Mouse (Mus musculus): ENCODE measurements at regions not wholly inside any gene's neighbourhood (a gene's known extent, or its start where the extent isn't known, plus 50 kb on each side); places are given as distances from the start of the nearest gene placed in this dataset.

GRCm38 (mm10) chr3:128922150-128922549, 277.5 kb upstream of the Pitx2 start:
- Histone ChIP-seq H3K27ac (no peak overlapping the region), H3K4me3 (ENCODE audit: low read length) (no peak overlapping the region), H3K9me3 (ENCODE audit: low read length) (no peaks in the 10 kb centered on the region), H3K4me1 (ENCODE audit: insufficient read depth, low read length) (no peaks in the 10 kb centered on the region), H3K9ac (replicated peaks; ENCODE audit: low read length) (no peak overlapping the region), H3K36me3 (ENCODE audit: insufficient read depth, low read length) (no peaks in the 10 kb centered on the region), H3K4me2 (ENCODE audit: low read depth, low read length) (no peak overlapping the region), H3K27me3 (ENCODE audit: insufficient read depth, low read length) (no peaks in the 10 kb centered on the region)
- ATAC-seq (no peak), DNase-seq (ENCODE audit: low spot score) (no peak)
- WGBS = 82% methylated on average over 4 of the region's 4 CpGs
- TF ChIP-seq CTCF (IDR thresholded peaks at IDR 0.05; ENCODE audit: low read depth) = no peak

DNA sequence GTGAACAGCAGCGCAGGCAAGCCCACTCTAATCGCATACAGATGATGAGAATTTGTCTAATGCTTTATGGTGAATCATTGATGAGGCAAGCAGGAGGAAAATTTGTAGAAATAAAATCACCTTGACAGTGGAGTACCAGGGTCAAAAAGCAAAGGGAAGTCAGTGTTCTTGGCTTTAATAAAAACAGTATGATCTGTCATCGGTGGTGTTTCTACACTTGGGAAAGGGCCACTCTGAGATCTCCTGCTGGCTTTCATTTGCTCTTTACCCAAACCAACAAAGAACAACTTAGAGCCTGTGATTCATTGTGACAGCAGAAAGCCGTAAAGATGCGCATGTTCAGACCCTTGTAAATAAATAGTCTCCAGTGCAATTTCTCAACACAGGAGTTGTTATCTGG, 261.1 kb upstream of the Pitx2 start:
- no peaks in the 10 kb centered on the region for H3K36me3 ChIP-seq (ENCODE audit: insufficient read depth, low read length)
- no peaks in the 10 kb centered on the region for H3K4me1 ChIP-seq (ENCODE audit: insufficient read depth, low read length)
- 72% methylated on average over 5 of the region's 5 CpGs for WGBS
- H3K27me3 ChIP-seq (ENCODE audit: insufficient read depth, low read length) = no peaks in the 10 kb centered on the region
- H3K9me3 ChIP-seq (ENCODE audit: low read length) = no peaks in the 10 kb centered on the region
- DNase-seq (ENCODE audit: low spot score) = no peak
- no peak overlapping the region for H3K4me3 ChIP-seq (ENCODE audit: low read length)
- no peak overlapping the region for H3K27ac ChIP-seq
- TF ChIP-seq CTCF (IDR thresholded peaks at IDR 0.05; ENCODE audit: low read depth) = no peak
- no peak for ATAC-seq
- no peak overlapping the region for H3K9ac ChIP-seq (replicated peaks; ENCODE audit: low read length)
- H3K4me2 ChIP-seq (ENCODE audit: low read depth, low read length) = no peak overlapping the region

DNA sequence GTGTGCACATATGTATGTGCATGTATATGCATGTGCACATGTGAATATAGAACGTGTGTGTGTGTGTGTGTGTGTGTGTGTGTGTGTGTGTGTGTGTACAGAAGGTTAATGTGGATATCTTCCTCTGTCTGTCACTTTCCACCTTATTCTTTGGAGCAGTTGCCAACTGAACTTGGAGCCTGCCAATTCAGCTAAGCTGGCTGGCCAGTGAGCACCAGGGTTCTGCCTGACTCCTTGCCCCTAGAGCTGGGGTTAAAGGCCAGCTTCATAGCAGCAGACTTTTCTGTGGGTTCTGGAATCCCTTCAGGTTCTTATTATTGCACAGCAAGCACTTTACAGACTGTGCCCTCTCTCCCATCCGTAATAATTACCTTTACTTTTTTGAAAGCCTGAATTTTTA, 258.5 kb upstream of the Pitx2 start:
- Histone ChIP-seq H3K4me3 (ENCODE audit: low read length) (no peak overlapping the region), H3K9me3 (ENCODE audit: low read length) (no peaks in the 10 kb centered on the region), H3K9ac (replicated peaks; ENCODE audit: low read length) (no peak overlapping the region), H3K4me2 (ENCODE audit: low read depth, low read length) (no peak overlapping the region), H3K36me3 (ENCODE audit: insufficient read depth, low read length) (no peaks in the 10 kb centered on the region), H3K4me1 (ENCODE audit: insufficient read depth, low read length) (no peaks in the 10 kb centered on the region), H3K27ac (no peak overlapping the region), H3K27me3 (ENCODE audit: insufficient read depth, low read length) (no peaks in the 10 kb centered on the region)
- DNase-seq (ENCODE audit: low spot score) = no peak
- no peak for TF ChIP-seq CTCF (IDR thresholded peaks at IDR 0.05; ENCODE audit: low read depth)
- 72% methylated on average over 2 of the region's 2 CpGs for WGBS
- no peak for ATAC-seq

GRCm38 (mm10) chr3:128944631-128945030, 255.0 kb upstream of the Pitx2 start:
- Histone ChIP-seq H3K27ac (no peak overlapping the region), H3K9ac (replicated peaks; ENCODE audit: low read length) (no peak overlapping the region), H3K4me2 (ENCODE audit: low read depth, low read length) (no peak overlapping the region), H3K36me3 (ENCODE audit: insufficient read depth, low read length) (no peaks in the 10 kb centered on the region), H3K4me3 (ENCODE audit: low read length) (no peak overlapping the region), H3K27me3 (ENCODE audit: insufficient read depth, low read length) (no peaks in the 10 kb centered on the region), H3K9me3 (ENCODE audit: low read length) (no peaks in the 10 kb centered on the region), H3K4me1 (ENCODE audit: insufficient read depth, low read length) (no peaks in the 10 kb centered on the region)
- no peak for DNase-seq (ENCODE audit: low spot score)
- no peak for TF ChIP-seq CTCF (IDR thresholded peaks at IDR 0.05; ENCODE audit: low read depth)
- 77% methylated on average over 6 of the region's 6 CpGs for WGBS
- no peak for ATAC-seq

- DNase-seq (ENCODE audit: low spot score) (no peak), ATAC-seq (no peak)
These were observed 244.8 kb upstream of the Pitx2 start for GRCm38 (mm10) chr3:128954886-128955285.

DNA sequence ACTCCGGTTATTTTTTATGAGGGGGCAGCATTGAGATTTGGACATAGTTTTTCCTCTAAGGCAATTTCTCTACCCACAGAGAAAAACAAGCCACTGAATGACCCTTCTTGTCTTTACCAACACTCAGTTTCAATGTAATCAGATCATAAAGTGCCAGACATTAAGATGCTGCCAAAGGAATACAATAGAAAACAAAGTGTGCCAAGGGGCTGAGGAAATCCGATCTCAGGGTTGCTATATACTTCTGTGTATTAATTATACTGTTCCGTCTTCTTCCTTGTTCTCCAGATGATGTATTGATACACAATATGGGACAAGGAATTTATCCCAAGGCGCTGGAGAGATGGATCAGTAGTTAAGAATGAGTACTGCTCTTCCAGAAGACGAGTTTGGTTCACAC, 222.9 kb upstream of the Pitx2 start:
- no peaks in the 10 kb centered on the region for H3K36me3 ChIP-seq (ENCODE audit: insufficient read depth, low read length)
- H3K4me1 ChIP-seq (ENCODE audit: insufficient read depth, low read length) = no peaks in the 10 kb centered on the region
- H3K9me3 ChIP-seq (ENCODE audit: low read length) = no peaks in the 10 kb centered on the region
- H3K4me3 ChIP-seq (ENCODE audit: low read length) = no peak overlapping the region
- no peak overlapping the region for H3K27ac ChIP-seq
- no peaks in the 10 kb centered on the region for H3K27me3 ChIP-seq (ENCODE audit: insufficient read depth, low read length)
- TF ChIP-seq CTCF (IDR thresholded peaks at IDR 0.05; ENCODE audit: low read depth) = no peak
- H3K4me2 ChIP-seq (ENCODE audit: low read depth, low read length) = no peak overlapping the region
- DNase-seq (ENCODE audit: low spot score) (no peak), ATAC-seq (no peak)
- WGBS = 72% methylated on average over 5 of the region's 5 CpGs
- no peak overlapping the region for H3K9ac ChIP-seq (replicated peaks; ENCODE audit: low read length)

More at GRCm38 (mm10) chr3:128954886-128955285, 244.8 kb upstream of the Pitx2 start:
- Histone ChIP-seq H3K27me3 (ENCODE audit: insufficient read depth, low read length) (no peaks in the 10 kb centered on the region), H3K4me2 (ENCODE audit: low read depth, low read length) (no peak overlapping the region), H3K36me3 (ENCODE audit: insufficient read depth, low read length) (no peaks in the 10 kb centered on the region), H3K4me3 (ENCODE audit: low read length) (no peak overlapping the region), H3K9me3 (ENCODE audit: low read length) (no peaks in the 10 kb centered on the region), H3K27ac (no peak overlapping the region), H3K9ac (replicated peaks; ENCODE audit: low read length) (no peak overlapping the region), H3K4me1 (ENCODE audit: insufficient read depth, low read length) (no peaks in the 10 kb centered on the region)
- whole genome bisulfite sequencing = 92% methylated on average over 8 of the region's 8 CpGs
- no peak for TF ChIP-seq CTCF (IDR thresholded peaks at IDR 0.05; ENCODE audit: low read depth)

- no peak for TF ChIP-seq CTCF (IDR thresholded peaks at IDR 0.05; ENCODE audit: low read depth)
- Histone ChIP-seq H3K9me3 (ENCODE audit: low read length) (no peaks in the 10 kb centered on the region), H3K27ac (no peak overlapping the region), H3K4me3 (ENCODE audit: low read length) (no peak overlapping the region), H3K27me3 (ENCODE audit: insufficient read depth, low read length) (no peaks in the 10 kb centered on the region), H3K36me3 (ENCODE audit: insufficient read depth, low read length) (no peaks in the 10 kb centered on the region), H3K4me1 (ENCODE audit: insufficient read depth, low read length) (no peaks in the 10 kb centered on the region), H3K4me2 (ENCODE audit: low read depth, low read length) (no peak overlapping the region), H3K9ac (replicated peaks; ENCODE audit: low read length) (no peak overlapping the region)
- ATAC-seq (no peak), DNase-seq (ENCODE audit: low spot score) (no peak)
- 81% methylated on average over 17 of the region's 17 CpGs for WGBS
These were observed 209.3 kb upstream of the Pitx2 start for GRCm38 (mm10) chr3:128990183-128990912.
